Mouse (Mus musculus): ENCODE measurements around the gene Glcci1. TPM values are rescaled to one million over a fixed set of nuclear protein-coding genes. Genes with fewer than 3 reads are reported as not detected.

Gene Glcci1
- 10 to 100 TPM; 94.5 to 94.8 TPM for total RNA-seq (2021)
- long read RNA-seq, experiment 1, full-length matches to known transcripts, result 2 of 6 reads
- long read RNA-seq, experiment 1, partial matches to known transcripts, result 1 of 6 reads
- long read RNA-seq, experiment 1, other reads (novel, unspliced or antisense), result 3 of 6 reads
- long read RNA-seq, experiment 2, full-length matches to known transcripts, result 3 of 12 reads
- long read RNA-seq, experiment 2, partial matches to known transcripts, result 8 of 12 reads
- long read RNA-seq, experiment 2, other reads (novel, unspliced or antisense), result 1 of 12 reads

DNA sequence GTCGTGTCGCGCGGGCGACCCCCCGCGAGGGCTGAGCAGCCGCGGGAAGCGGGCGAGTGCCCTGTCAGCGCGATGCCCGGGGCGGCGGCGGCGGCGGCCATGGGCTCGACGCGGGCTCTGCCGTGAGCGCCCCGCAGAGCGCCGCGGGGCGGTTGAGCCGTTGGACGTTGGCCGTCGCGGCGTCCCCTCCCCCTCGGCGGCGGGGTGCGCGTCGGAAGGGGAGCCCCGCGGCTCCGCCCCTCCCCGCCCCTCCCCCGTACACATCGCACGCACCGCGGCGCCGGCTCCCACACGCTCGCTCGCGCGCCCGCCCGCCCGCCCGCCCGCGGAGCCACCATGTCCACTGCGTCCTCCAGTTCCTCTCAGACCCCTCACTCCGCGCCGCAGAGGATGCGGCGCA is at the start of gene Glcci1:
Gene Glcci1, plus strand, starts transcription at position 50 of the 400 bp plus-strand sequence.
- DNase-seq (ENCODE audit: low spot score in 2 of 2), result peak; percentile 57 to 73
- Histone ChIP-seq H3K27ac (peak within 1 kb of the TSS; percentile 99), H3K4me3 (peak within 1 kb of the TSS; percentile 83)
- no peak for TF ChIP-seq CTCF (conservative IDR thresholded peaks at IDR 0.05)

DNA sequence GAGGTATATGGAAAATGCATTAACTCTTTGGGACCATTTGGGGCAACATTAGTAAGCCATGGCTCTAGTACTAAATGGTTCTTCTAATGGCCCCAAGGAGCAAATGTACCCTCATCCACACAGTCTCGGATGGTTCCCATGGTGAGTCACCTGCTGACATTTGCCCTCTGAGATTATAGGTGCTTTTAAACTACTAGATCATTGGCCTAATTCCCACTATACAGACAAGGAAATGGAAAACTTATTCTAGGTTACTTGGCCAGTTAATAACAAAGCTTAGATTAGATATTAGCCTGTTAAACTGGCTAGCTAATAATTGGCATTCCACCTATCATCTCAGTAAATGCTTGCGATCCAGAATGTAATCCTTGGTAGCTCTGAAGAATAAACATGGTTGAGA is 47.0 kb upstream of the Glcci1 start:
- Histone ChIP-seq H3K4me3 (no peak overlapping the region), H3K27ac (no peak overlapping the region)
- no peak for DNase-seq (ENCODE audit: low spot score in 2 of 2)
- TF ChIP-seq CTCF (conservative IDR thresholded peaks at IDR 0.05), result no peak

DNA sequence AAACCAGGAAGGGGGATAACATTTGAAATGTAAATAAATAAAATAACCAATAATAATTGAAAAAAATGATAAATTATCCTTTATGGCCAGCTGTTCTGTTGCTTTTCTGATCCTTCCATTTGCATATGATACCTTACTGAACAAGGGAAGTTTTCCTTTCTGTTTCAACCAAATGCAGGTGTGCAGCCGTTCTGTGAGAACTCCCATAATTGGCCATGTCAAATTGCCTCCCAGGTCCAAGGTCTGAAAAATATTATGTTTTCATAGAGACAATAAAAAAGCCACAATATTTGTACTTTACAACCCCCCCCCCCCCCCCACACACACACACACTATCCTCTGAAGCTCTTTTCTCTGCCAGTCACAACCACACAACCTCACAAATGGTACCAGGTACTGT is 44.0 kb upstream of the Glcci1 start:
- Histone ChIP-seq H3K4me3 (no peak overlapping the region), H3K27ac (no peak overlapping the region)
- no peak for DNase-seq (ENCODE audit: low spot score in 2 of 2)
- no peak for TF ChIP-seq CTCF (conservative IDR thresholded peaks at IDR 0.05)

DNA sequence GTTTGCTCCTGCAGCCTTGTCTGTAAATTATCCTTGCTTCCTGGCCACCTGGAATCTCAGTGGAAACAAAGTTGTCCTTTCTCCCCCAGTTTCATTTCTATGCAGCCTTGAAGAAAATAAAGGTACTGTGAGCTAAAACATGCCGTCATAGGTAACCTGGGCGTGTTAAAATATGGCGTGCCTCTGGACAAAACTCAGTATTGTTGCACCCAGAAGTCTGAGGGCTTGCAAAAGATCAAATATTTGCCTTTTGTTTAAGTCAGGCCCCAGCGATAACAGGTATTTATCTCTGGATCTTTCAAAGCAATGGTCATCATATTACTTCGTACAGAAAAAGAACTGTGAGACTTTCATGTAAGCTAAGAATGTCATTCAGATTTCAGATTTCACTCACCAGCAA is 43.4 kb upstream of the Glcci1 start:
- no peak for DNase-seq (ENCODE audit: low spot score in 2 of 2)
- H3K4me3 ChIP-seq, result no peak overlapping the region
- no peak overlapping the region for H3K27ac ChIP-seq
- TF ChIP-seq CTCF (conservative IDR thresholded peaks at IDR 0.05), result no peak

DNA sequence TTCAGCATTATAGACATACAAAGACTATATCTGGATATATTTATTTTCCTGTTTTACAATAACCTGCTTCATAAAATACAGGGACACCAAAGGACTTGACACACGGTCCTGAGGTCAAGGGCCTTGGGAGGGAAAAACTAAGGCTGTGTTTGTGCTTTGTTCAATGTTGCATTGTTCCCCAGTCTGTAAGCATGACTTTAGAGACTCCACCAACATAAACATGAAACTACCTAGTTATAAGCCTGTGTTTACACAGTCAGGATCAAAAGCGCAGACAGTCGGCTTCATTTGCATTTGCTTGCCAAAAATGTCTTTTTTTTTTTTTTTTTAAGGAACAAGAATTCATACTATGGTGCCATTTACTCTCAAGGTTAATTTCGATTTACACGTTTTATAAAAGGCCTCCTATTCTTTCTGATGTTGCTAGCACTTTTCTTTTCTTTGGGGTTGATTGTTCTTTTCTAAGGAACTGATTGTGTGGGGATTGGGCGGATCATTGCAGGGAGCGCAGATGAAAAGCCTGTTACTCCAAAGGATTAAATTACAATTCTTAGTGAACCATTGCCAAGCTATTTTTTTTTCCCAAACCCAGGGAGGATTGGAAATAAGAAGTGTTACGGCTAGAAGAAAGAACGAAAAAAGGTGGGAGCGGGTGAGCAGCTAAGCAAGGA is 41.6 kb upstream of the Glcci1 start:
- no peak for TF ChIP-seq CTCF (conservative IDR thresholded peaks at IDR 0.05)
- no peak overlapping the region; the same call in 1 of the 2 replicates for H3K4me3 ChIP-seq
- DNase-seq (ENCODE audit: low spot score in 2 of 2), result no peak
- H3K27ac ChIP-seq, result 0 out of 2 replicates have a peak overlapping the region, but pooled peaks have one; percentile 4

DNA sequence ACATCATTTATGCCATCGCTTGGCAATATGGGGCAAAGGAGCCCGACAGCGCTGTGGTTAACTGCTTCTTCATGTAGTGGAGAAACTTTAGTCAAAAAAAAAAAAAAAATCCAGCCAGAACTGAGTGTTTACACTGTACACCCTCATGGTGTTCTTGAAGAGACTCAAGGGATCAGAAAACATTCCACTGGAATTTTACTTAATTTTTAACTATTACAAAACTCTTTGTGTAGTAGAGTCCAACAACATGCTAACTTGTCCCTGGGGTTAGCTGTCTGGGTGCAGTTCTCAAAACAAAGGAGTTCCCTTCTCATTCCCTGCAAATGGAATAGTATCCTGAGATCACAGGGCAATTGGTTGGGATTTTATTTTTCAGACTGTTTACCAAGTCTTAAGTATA is 39.5 kb upstream of the Glcci1 start:
- DNase-seq (ENCODE audit: low spot score in 2 of 2), result no peak
- Histone ChIP-seq H3K27ac (no peak overlapping the region), H3K4me3 (no peak overlapping the region)
- TF ChIP-seq CTCF (conservative IDR thresholded peaks at IDR 0.05), result no peak

DNA sequence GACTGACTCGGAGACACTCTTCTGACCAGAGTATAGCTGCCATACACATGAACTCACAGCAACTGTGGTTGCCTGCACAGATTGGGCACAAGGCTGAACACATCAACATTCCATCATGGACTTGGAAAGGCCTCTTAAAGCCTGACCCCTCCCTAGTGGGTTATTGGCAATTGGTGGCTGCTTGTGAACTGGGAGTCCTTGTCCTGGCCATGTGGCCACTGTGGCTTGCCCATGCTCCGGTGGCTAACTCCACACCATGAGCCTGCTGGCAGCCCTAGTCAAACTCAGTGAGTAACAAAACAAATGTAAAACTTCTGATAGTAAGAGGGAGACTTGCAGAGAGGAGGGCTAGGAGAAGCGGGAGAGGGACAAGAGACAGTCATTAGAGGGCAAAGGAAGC is 37.3 kb upstream of the Glcci1 start:
- no peak for DNase-seq (ENCODE audit: low spot score in 2 of 2)

DNA sequence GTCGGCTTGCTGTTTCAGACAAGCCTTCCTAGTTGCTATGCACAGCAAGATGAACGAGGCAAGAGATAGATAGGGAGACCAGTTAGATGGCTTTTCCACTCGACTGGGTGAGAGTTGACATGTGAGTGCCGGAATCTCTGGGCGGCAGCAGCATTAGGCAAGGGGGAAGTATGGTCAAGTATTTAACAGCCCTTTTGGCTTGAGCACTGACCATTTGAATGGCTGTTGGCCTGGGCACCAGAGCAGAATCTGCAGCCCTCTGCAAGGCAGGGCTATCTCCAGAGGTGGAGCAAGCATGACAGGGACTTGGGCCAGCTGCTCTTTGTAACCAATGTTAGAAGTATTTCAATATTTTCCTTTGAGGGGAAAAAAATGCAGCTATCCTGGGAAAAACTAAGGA is 36.5 kb upstream of the Glcci1 start:
- Histone ChIP-seq H3K4me3 (no peak overlapping the region), H3K27ac (peak overlapping the region; percentile 60)
- no peak for DNase-seq (ENCODE audit: low spot score in 2 of 2)
- TF ChIP-seq CTCF (conservative IDR thresholded peaks at IDR 0.05), result no peak

More for the DNA sequence above, 37.3 kb upstream of the Glcci1 start:
- Histone ChIP-seq H3K4me3 (no peak overlapping the region), H3K27ac (no peak overlapping the region)
- no peak for TF ChIP-seq CTCF (conservative IDR thresholded peaks at IDR 0.05)

DNA sequence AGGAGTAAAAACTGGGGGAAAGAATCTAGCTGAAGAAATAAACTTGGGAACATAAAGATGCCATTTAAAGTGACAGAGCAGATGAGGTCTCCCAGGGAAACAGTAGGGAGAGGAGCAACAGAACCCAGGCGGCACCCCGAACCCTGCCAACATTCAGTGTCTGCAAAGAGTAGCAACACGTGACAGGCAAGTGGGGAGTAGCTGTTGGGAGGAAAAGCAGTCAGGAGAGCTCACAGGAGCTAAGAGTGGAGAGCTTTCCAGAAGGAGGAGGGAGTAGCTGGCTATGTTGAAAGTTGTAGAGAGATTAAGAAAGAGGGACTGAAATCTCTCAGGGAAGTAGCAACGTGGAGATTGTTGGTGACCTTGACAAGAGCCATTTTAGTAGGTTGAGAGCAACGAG is 35.9 kb upstream of the Glcci1 start:
- no peak overlapping the region for H3K4me3 ChIP-seq
- no peak for TF ChIP-seq CTCF (conservative IDR thresholded peaks at IDR 0.05)
- peak; percentile 23 for DNase-seq (ENCODE audit: low spot score in 2 of 2)
- peak overlapping the region; percentile 60 for H3K27ac ChIP-seq

DNA sequence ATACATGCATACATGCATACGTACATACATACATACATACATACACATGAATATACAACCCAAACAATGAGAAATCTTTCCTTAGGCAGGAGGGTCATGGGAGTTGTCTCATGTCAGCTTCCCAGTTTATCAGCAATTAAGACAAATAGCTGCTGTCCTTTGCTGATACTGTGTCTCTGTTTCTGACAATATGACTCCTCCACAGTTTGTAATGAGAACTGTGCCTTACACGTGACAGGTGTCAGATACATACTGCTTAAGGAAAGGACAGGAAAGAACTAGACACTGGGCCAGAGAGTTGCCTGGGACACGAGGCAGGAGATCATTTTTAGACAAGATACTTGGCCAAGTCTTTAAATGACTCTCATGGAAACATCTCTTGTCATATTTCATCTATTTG is 35.1 kb upstream of the Glcci1 start:
- TF ChIP-seq CTCF (conservative IDR thresholded peaks at IDR 0.05), result no peak
- no peak for DNase-seq (ENCODE audit: low spot score in 2 of 2)
- Histone ChIP-seq H3K27ac (no peak overlapping the region), H3K4me3 (no peak overlapping the region)

DNA sequence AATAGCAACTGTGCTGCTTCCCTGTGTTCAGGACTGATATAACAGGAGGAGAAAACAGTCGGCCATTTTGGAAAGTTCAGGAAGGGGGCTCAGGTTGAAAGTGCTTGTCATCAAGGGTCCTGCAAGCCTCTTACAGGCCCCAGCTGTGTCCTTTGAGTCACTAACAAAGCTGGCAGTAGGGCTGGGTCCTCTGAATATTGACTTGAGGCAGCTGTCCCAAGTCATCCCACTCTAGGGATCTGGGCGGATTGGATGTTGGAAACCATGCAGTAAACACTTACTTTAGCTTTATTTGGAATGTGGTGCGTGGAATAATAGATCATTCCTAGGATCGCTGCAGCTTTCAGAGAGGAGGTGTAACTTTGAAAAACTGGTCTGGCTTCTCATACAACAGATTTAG is 34.6 kb upstream of the Glcci1 start:
- no peak overlapping the region for H3K4me3 ChIP-seq
- no peak for DNase-seq (ENCODE audit: low spot score in 2 of 2)
- TF ChIP-seq CTCF (conservative IDR thresholded peaks at IDR 0.05), result no peak
- H3K27ac ChIP-seq, result no peak overlapping the region

DNA sequence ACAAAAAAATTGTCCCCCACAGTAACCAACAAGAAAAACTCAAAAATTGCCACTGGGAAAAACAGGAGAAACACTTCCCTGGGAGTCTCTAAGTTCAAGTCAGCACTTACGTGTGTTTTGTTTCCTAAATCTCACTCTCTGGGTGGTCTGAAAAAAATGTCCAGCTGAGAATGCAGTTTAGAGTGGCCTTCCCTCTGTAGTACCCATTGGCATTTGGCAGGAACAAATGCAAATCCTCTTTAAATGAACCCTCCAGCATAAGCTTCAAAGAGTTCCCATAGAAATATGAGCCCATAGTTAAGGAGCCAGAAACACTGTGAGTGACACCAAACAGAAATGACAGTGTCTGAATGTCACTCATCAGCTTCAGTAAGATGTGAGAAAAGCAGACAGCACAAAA is 30.2 kb upstream of the Glcci1 start:
- TF ChIP-seq CTCF (conservative IDR thresholded peaks at IDR 0.05), result no peak
- no peak for DNase-seq (ENCODE audit: low spot score in 2 of 2)
- no peak overlapping the region for H3K4me3 ChIP-seq
- no peak overlapping the region for H3K27ac ChIP-seq

DNA sequence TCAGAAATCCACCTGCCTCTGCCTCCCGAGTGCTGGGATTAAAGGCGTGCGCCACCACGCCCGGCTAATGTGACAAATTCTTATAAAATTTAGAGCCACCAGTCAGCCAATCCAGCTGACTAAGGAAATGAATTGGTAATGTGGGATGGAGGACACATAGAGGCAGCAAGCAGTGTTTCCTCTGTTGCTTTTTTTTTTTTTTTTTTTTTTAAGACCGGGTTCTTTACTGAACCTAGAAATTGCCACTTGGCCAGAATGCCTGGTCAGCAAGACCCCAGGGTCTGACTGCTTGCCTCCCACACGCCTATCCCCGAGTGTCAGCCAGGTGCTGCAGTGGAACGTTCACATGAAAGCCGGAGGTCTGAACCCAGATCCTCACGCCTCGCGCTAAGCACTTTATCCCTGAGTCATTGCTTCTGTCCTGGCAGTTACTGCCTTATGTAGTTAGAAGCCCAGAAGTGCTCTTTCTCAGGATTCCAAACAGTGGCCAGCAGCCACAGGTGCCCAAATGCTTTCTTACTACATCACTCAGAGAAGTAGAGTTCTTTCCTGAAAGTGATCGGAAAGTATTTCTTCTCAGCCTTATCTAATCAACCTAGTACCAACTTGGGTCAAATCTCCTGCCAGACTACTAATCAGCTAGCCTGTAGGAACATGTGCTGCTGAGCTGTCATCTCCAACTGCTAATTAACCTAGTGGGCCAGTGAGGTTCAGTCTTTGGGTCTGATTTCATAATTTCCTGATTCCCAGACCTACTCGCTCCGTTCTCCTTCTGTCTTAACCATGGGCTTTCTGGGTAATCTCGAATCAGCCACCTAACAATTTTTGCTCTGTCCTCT is 24.7 kb upstream of the Glcci1 start:
- Histone ChIP-seq H3K4me3 (no peak overlapping the region), H3K27ac (no peak overlapping the region)
- TF ChIP-seq CTCF (conservative IDR thresholded peaks at IDR 0.05), result no peak
- DNase-seq (ENCODE audit: low spot score in 2 of 2), result no peak

Measured in layer of hippocampus, adult 2 months (tissue).